Mouse (Mus musculus) heart, embryonic 16.5 days (tissue): ENCODE measurements around the gene Fbxo22. TPM values are rescaled to one million over a fixed set of nuclear protein-coding genes. Genes with fewer than 3 reads are reported as not detected.

Source experiments
- ATAC-seq: fragments of 200-750 bp; cut with Nextera tagmentation; replicated peaks from 2 replicates; pipeline ENCODE4 v1.8.0; 2017; ENCODE audit warnings: moderate number of reproducible peaks; ENCODE audit not compliant: insufficient read depth, low FRiP score; ENCODE audit errors: extremely low read depth
- H3K27ac ChIP-seq: fragments of 300-500 bp; sonication (generic); 2 replicates; pipeline ENCODE4 v1.5.1; 2014; ENCODE audit warnings: mild to moderate bottlenecking, low read length, control low read depth, moderate library complexity
- H3K27me3 ChIP-seq: fragments of 300-500 bp; sonication (generic); 2 replicates; pipeline ENCODE4 v1.6.1; 2014; ENCODE audit warnings: low read length, mixed read lengths; ENCODE audit not compliant: control insufficient read depth, insufficient read depth
- H3K36me3 ChIP-seq: fragments of 300-500 bp; sonication (generic); 2 replicates; pipeline ENCODE4 v1.6.1; 2014; ENCODE audit not compliant: control insufficient read depth, insufficient read depth
- H3K4me1 ChIP-seq: fragments of 300-500 bp; sonication (generic); 2 replicates; pipeline ENCODE4 v1.6.1; 2014; ENCODE audit warnings: low read length, mixed read lengths; ENCODE audit not compliant: control insufficient read depth, insufficient read depth
- H3K4me2 ChIP-seq: fragments of 300-500 bp; sonication (generic); 2 replicates; pipeline ENCODE4 v1.6.1; 2014; ENCODE audit warnings: low read depth, mild to moderate bottlenecking, control low read depth, low read length
- H3K4me3 ChIP-seq: fragments of 300-500 bp; sonication (generic); 2 replicates; pipeline ENCODE4 v1.5.1; 2014; ENCODE audit warnings: mild to moderate bottlenecking, control low read depth, low read length
- H3K9ac ChIP-seq: fragments of 300-500 bp; sonication (generic); 2 replicates; pipeline ENCODE4 v1.6.1; 2014; ENCODE audit warnings: low read length, control low read depth
- H3K9me3 ChIP-seq: fragments of 300-500 bp; sonication (generic); replicated peaks from 2 replicates; pipeline ENCODE4 v1.6.1; 2016; ENCODE audit warnings: low read length; ENCODE audit not compliant: control insufficient read depth
- WGBS: fragments of 180-500 bp; shearing (Covaris S2); extraction: QIAGEN DNeasy Blood & Tissue Kit; methylation state at CpG from one replicate; pipeline ENCODE4 v1.1.7; 2014; 5-methylcytosine and 5-hydroxymethylcytosine counted together
- polyA plus RNA-seq: library from polyadenylated mRNA; unstranded; fragments of >200 nt; fragmentation: Nextera tagmentation; extraction: Ambion mirVana; gene quantifications from 2 replicates; pipeline ENCODE4 v1.2.1, GENCODE M21; 2015

The Fbxo22 gene
- polyA plus RNA-seq, 1 experiment from 2014 or later, result 56.7 TPM

DNA sequence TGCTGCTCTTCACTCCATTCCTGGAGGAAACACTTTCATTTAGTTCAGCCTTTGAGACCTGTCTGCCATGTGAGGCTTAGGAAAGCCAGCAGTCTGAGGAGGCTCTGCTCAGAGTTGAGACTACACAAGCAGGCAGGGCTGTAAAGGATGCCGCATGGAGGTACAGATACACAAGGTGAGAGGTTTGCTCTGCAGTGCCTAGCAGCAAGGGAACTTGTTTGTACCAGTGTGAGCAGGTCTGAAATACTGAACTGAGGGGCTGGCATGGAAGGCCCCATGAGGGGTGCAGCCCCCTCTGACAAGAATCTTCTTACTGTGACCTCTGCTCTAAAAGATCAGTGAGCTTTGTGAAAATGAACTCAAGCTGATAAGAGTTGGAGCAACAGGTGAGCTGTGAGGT, 4.7 kb downstream of the Fbxo22 start:
- no peak overlapping the region for H3K9ac ChIP-seq
- H3K4me2 ChIP-seq, result no peak overlapping the region
- no peak for ATAC-seq
- peaks cover 19% of the 10 kb centered on the region for H3K4me1 ChIP-seq
- 84% methylated on average over 1 of the region's 1 CpGs for WGBS
- H3K4me3 ChIP-seq, result no peak overlapping the region
- no peaks in the 10 kb centered on the region for H3K9me3 ChIP-seq
- H3K36me3 ChIP-seq, result peaks cover 35% of the 10 kb centered on the region
- H3K27me3 ChIP-seq, result no peaks in the 10 kb centered on the region
- no peak overlapping the region for H3K27ac ChIP-seq

DNA sequence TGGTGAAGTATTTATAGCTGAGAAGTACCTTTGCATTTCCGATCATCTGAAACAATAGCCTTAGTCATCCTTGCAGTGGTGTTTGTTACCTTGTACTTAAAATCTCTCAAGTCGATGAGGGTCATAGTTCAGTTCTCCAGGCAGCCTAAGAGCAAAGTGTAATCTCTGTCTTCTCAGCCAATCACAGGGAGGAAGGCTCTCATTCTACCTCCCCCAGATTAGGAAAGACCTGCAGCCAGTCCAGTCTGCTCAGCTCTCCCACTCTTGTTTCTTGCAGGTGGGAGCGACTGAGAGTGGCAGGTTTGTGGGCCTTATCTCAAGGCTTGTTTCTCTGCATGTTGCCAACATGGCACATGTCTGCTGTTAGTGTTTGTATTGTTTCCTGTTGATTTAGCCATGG, 6.3 kb downstream of the Fbxo22 start:
- H3K4me2 ChIP-seq, result no peak overlapping the region
- no peak overlapping the region for H3K27ac ChIP-seq
- no peak overlapping the region for H3K9ac ChIP-seq
- H3K4me3 ChIP-seq, result no peak overlapping the region
- H3K36me3 ChIP-seq, result peaks cover 43% of the 10 kb centered on the region
- ATAC-seq, result no peak
- peaks cover 11% of the 10 kb centered on the region for H3K4me1 ChIP-seq
- 75% methylated on average over 3 of the region's 3 CpGs for WGBS
- no peaks in the 10 kb centered on the region for H3K9me3 ChIP-seq
- H3K27me3 ChIP-seq, result no peaks in the 10 kb centered on the region

DNA sequence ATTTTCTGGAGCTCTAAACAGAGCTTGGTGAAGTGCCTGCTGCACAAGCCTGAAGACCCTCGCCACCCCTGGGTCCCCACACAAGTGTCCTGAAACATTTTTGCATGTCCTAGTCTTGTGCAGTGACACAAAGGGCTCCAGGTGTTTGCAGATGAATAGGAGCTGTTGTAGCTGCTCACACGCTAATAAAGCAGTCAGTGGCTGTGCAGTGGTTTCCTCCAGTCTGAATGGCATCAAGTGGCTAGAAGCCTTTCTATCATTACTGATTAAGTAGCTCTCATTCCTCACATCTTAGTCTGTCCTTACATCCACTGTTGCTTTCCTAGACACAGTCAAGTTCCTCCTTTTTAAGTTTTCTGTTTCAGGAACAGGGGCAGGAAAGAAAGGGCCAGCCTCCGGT, 6.9 kb downstream of the Fbxo22 start:
- Histone ChIP-seq H3K4me1 (peaks cover 8% of the 10 kb centered on the region), H3K27me3 (no peaks in the 10 kb centered on the region), H3K9me3 (no peaks in the 10 kb centered on the region), H3K27ac (no peak overlapping the region), H3K4me3 (no peak overlapping the region), H3K9ac (no peak overlapping the region), H3K4me2 (no peak overlapping the region), H3K36me3 (peaks cover 47% of the 10 kb centered on the region)
- ATAC-seq, result no peak
- WGBS, result 83% methylated on average over 3 of the region's 3 CpGs

DNA sequence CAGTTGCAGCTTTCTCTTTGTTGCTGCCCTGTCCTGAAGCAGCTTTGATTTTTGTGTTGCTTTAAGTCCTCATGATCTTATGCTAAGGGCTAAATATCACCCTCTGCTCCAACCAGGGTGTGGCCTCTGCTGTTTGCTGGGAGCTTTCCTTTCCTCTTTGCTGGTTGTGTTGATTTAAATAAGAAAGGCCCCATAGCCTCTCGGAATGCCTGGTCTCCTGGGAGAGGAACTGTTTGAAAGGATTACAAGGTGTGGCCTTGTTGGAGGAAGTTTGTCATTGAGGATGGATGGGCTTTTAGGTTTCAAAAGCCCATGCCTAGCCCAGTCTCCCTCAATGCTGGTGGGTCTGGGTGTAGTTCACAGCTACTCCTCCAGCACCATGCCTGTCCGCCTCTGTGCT, 7.4 kb downstream of the Fbxo22 start:
- Histone ChIP-seq H3K4me3 (no peak overlapping the region), H3K27me3 (no peaks in the 10 kb centered on the region), H3K4me2 (no peak overlapping the region), H3K36me3 (peaks cover 51% of the 10 kb centered on the region), H3K9me3 (no peaks in the 10 kb centered on the region), H3K4me1 (peaks cover 6% of the 10 kb centered on the region), H3K27ac (no peak overlapping the region), H3K9ac (no peak overlapping the region)
- 83% methylated on average over 2 of the region's 2 CpGs for WGBS
- ATAC-seq, result no peak

DNA sequence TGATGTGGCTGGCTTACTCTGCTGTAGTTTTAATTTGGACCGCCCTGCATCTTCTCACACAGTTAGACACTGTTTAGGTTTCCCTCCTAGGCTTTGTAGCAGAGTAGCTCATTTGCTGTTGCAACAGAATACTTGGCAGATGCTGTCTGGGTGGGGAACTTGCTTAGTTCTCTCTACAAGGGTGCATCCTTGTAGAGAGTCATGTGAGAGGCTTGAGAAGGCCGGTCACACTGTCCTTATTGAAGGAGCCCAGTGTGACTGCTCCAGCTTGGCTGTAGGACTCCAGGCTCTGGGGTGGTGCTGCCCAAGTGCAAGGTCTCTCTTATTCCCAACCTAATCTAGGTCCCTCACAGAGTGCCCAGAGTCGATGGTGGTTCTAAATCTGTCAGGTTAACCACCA, 8.7 kb downstream of the Fbxo22 start:
- Histone ChIP-seq H3K9me3 (no peaks in the 10 kb centered on the region), H3K36me3 (peaks cover 60% of the 10 kb centered on the region), H3K4me2 (no peak overlapping the region), H3K27ac (no peak overlapping the region), H3K4me1 (no peaks in the 10 kb centered on the region), H3K4me3 (no peak overlapping the region), H3K27me3 (no peaks in the 10 kb centered on the region), H3K9ac (no peak overlapping the region)
- 83% methylated on average over 3 of the region's 3 CpGs for WGBS
- ATAC-seq, result no peak

DNA sequence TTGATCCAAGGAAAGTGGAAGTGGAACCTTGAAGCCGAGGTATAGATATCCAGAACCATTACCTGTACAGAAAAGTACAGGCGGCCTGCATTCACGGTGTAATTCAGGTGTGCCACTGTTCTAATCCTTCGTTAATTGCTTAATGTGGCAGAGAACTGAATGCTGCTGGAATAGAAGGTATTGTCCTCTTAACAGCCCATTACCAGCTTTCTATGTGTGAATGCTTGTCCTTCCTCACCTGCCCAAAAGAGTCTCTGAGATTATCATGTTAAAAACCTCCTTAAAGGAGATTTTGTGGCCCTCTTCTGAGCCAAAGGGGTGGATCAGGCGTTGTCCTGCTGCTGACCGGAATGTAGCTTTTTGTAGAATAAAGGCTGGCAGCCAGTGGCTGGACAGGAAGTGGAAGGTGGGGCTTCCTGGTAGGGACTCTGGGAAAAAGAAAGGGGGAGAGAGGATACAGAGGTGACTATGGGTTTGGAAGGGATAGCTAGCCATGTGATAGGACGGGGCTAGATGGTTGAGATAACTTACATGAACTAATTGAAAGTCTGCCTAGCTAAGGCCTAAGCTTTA, 16.5 kb downstream of the Fbxo22 start:
- Histone ChIP-seq H3K27me3 (no peaks in the 10 kb centered on the region), H3K4me3 (no peak overlapping the region), H3K4me1 (no peaks in the 10 kb centered on the region), H3K36me3 (peaks cover 40% of the 10 kb centered on the region), H3K4me2 (no peak overlapping the region), H3K27ac (no peak overlapping the region), H3K9ac (no peak overlapping the region), H3K9me3 (no peaks in the 10 kb centered on the region)
- no peak for ATAC-seq
- 80% methylated on average over 7 of the region's 7 CpGs for WGBS

DNA sequence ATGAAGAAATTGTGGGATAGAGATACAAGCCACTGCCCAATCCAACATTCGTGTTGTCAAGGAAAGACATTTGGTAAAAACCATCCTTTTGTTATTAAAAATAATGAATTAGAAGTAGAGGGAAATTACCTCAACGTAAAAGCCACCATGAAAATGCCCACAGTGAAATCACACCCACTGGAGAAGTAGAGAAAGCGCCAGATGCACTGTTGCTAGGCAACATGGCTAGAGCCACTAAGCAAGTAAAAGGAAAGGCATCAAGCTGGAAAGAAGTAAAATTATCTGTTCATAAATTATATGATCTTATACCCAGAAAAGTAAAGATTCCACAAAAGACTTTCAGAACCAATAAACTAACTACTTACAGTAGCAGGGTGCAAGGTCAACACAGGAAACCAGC, 17.5 kb downstream of the Fbxo22 start:
- peaks cover 30% of the 10 kb centered on the region for H3K36me3 ChIP-seq
- H3K27me3 ChIP-seq, result no peaks in the 10 kb centered on the region
- H3K9ac ChIP-seq, result no peak overlapping the region
- no peaks in the 10 kb centered on the region for H3K9me3 ChIP-seq
- no peaks in the 10 kb centered on the region for H3K4me1 ChIP-seq
- no peak for ATAC-seq
- no peak overlapping the region for H3K4me2 ChIP-seq
- 84% methylated on average over 3 of the region's 3 CpGs for WGBS
- no peak overlapping the region for H3K27ac ChIP-seq
- no peak overlapping the region for H3K4me3 ChIP-seq

DNA sequence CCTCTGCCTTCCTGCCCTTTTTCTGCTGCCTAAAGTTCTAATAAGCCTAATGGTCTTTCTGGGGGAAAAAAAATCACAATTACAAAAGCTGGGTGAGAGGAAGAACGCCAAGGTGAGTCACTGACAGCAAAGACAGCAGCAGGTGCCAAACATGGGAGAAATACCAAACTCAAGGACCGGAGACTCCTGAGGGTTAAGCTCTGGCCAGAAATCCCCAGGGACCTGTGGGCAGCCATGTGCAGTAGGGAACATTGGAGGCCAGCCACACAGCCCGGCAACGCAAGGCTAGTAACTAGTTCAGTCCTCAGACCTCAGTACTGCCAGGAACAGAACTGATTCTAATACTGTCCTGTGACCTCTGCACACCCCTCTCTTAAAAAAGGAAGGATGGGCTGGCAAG, 19.4 kb downstream of the Fbxo22 start:
- WGBS, result 84% methylated on average over 4 of the region's 4 CpGs
- no peaks in the 10 kb centered on the region for H3K27me3 ChIP-seq
- H3K36me3 ChIP-seq, result peaks cover 16% of the 10 kb centered on the region
- ATAC-seq, result no peak
- H3K4me1 ChIP-seq, result no peaks in the 10 kb centered on the region
- no peak overlapping the region for H3K27ac ChIP-seq
- H3K9me3 ChIP-seq, result no peaks in the 10 kb centered on the region
- H3K4me3 ChIP-seq, result no peak overlapping the region
- no peak overlapping the region for H3K9ac ChIP-seq
- H3K4me2 ChIP-seq, result no peak overlapping the region

DNA sequence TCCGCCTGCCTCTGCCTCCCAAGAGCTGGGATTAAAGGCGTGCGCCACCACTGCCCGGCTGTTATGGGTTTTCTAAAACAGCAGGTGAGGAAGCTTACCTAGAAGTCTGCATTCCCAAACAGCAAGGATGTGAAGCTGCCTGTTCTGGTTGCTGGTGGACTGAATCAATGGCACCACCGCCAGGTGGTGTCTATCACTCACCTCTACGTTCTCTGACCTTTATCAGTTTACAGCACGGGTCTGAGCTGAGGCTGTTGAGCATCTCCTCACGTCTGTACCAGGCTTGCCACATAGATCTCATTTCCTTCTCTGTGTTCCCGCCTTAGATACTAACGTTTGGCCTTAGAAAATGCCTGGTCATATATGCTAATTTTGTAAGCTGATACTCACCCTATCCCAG, 20.3 kb downstream of the Fbxo22 start:
- WGBS, result 53% methylated on average over 10 of the region's 10 CpGs
- no peak overlapping the region for H3K4me3 ChIP-seq
- H3K27ac ChIP-seq, result no peak overlapping the region
- H3K4me1 ChIP-seq, result no peaks in the 10 kb centered on the region
- H3K36me3 ChIP-seq, result peaks cover 9% of the 10 kb centered on the region; the same call in 1 of the 2 replicates
- no peak for ATAC-seq
- H3K4me2 ChIP-seq, result no peak overlapping the region
- H3K9ac ChIP-seq, result no peak overlapping the region
- H3K27me3 ChIP-seq, result no peaks in the 10 kb centered on the region
- no peaks in the 10 kb centered on the region for H3K9me3 ChIP-seq
